Mouse (Mus musculus) ES-E14 (cell line): ENCODE measurements around the gene E2f4.

ENCODE experiments used
- CHD2 ChIP-seq: IDR thresholded peaks from 2 replicates; pipeline ENCODE4 v1.6.1; 2014; ENCODE audit warnings: mild to moderate bottlenecking, low read depth, low read length, inconsistent platforms
- HCFC1 ChIP-seq: IDR thresholded peaks from 2 replicates; pipeline ENCODE4 v1.6.1; 2012; ENCODE audit warnings: low read length, inconsistent platforms, borderline replicate concordance; ENCODE audit not compliant: insufficient read depth
- ZNF384 ChIP-seq: IDR thresholded peaks from 2 replicates; pipeline ENCODE4 v1.6.1; 2012; ENCODE audit warnings: low read depth, low read length, inconsistent platforms

DNA sequence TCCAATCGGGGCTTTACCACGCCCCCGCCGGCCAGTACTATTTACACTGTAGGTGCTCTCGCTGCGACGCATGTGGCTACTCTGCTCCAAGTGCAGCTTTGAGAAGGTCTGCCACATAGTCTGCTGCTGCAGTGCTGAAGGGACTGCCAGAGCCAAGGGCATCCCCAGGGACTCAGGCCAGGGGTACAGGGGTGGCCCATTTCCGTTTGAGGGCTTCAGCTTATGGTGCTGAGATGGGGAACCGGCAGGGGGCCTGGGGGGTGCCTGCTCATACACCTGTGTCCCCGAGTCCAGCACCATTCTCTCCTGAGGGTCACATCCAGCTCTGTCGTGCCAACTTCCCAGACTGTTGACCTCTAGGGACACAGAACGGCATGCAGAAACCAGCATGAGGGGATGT, 11.9 kb upstream of the E2f4 start:
- TF ChIP-seq HCFC1, result no peak
- TF ChIP-seq CHD2, result no peak
- no peak for TF ChIP-seq ZNF384
